Mouse (Mus musculus) gastrocnemius, postnatal 25 days (tissue): Measurements from ENCODE around the gene Gm49661. TPM values are rescaled to one million over a fixed set of nuclear protein-coding genes. Genes with fewer than 3 reads are reported as not detected.
A peak's percentile ranks its signal among the peaks of the same experiment; 100 is the strongest.

Experiments
- DNase-seq: peaks from one replicate; pipeline ENCODE4 v3.0.0; 2022
- microRNA-seq, 2 experiments: library from miRNA; unstranded; fragments of <30 nt; microRNA quantifications; one replicate each; pipeline ENCODE4 v1.2.0; 2021; ENCODE audit warnings: borderline replicate concordance in 2 of 2
- total RNA-seq, 2 experiments: library from RNA; stranded (reverse); gene quantifications; 1 replicate in 1 of 2; 2 replicates in 1 of 2; pipeline ENCODE4 v1.2.3; 2021

The Gm49661 gene
- total RNA-seq, 2 experiments from 2014 or later, result not detected

DNA sequence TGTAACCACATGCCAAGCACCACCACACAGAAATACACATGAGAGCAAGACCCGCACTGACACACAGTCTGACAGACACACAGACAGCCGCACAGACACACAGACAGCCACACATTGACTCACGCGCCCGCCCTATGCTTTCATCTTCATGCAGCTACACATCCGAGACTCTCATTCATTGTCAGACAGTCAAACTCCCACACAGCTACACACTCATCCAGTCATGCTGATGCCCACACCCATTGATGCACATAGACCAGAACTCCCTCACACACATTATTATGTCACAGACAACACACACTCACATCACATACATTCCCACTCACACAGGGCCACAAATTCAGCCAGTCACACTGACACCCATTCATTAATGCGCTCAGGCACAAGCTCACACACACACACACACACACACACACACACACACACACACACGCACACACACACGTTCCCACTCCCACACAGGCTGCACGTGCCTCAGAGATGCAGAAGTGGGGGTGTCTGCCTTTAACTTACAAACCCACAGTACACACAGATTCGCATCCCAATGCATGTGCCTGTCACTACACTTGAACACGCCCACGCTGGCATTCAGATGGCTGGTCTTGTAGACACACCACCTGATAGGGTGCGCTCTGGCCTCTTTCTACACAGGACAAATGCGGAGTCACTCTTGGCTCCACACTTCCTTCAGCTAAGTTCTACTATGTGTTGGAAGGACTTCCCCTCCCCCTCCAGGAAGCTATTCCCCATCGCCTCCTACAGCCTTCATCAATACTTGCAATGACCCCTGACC is 35.3 kb downstream of the Gm49661 start:
- no peak for DNase-seq

DNA sequence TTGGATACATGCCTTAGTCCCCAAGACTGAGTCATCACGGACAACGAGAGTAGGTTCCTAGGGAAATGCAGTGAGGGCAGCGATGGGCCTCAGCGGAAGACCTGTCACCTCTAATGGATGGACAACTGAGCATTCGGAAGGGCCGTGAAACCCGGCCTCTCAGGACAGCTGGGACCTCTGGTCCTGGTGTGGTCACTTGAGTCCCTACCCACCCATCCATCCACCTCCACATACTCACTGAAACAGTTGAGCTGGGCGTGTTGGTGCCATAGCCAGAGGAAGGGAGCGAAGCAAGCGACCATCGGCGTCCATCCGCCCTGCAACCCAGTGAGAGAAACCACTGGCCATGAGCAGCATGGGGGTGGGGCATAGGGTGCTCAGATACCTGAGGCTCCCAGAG is 38.7 kb downstream of the Gm49661 start:
- DNase-seq, result no peak

DNA sequence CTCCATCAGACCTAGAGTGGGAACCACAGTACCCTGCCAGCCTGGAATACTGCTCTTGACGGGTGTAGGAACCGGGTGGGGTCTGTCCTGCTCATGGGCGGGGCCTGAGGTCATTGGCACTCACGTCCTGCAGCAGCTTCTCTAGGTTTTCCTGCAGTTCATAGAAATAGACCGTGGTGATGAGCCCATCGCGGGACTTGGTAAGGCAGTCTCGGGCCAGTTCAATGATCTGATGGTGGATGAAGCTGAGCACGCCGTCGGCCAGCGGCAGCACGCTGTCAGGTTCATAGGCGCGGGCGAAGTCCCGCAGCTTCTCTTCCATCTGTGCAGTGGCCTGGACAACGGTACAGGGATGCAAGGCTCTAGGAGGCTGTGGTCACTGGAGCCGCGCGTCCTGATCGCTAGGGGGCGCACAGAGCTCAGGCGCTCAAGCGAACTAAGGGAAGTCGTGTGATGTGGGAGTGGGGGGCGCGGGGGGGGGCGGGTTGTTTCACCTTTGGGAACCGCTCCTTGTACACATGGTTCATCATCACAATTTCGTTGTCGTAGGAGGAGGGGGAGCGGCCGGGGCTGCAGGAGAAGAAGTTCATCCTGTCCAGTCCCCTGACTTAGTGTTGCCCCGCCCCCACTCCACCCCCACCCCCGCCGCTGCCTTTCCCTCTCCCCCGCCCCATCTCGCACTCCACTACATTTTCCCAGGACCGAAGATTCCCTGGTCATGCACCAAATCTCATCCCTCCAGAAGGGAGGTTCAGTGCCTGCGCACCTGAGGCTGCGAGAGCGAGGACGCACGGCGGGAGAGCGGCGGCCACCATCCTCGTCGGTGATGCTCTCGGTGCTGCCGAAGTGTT is 40.6 kb downstream of the Gm49661 start:
- DNase-seq, result peak; percentile 39

DNA sequence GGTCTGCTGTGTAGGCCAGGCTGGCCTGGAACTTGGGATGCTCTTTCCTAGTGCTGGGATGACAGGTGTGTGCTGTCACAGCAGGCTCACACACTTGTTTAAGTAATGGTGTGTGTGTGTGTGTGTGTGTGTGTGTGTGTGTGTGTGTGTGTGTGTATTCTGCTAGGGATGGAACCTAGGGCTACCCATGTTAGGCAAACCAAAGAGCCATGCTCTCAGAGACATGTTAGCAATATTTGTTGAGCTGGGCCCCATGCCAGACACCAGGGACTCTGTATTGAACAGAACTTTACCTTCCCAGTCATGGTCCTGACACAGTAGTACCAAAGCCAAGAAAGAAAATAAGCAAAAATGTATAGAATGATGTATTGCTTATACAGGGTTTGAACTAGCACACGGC is 41.7 kb downstream of the Gm49661 start:
- DNase-seq, result no peak

DNA sequence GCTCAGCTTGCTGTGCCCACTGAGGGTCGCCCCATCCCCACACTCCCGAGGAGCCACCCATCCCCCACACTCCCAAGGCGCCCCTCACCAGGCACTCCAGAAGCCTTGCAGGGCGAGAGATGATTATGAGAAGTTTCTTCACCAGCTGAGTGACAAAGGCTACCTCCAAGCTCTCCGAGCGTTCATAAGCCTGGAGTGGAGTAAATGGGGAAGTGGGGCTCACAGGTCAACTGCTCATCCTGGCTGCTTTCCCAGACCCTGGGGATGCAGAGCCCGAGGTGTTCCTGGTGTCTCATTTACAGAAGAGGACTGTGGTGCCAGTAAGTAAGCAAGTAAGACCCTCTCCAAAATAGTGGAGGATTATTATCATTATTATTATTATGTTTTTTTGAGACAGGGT is 43.7 kb downstream of the Gm49661 start:
- DNase-seq, result no peak

DNA sequence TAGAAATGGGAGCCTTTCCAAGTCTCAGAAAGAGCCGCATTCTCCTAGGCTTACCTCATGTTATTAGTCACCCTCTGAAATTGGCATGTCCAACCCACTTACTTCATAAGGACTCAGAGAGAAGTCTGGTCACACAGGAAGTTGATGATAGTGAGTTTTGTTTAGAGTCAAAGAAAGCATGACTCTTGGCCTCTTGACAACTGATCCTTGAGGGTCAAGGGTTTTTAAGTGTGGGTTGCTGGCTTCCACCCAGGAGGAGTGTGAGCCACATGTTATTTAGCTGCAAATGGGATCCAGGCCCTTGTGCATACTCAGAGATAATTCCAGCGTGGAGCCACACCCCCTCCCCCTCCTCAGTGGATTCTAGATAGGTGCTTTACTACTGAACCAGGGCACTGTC is 47.6 kb downstream of the Gm49661 start:
- no peak for DNase-seq

DNA sequence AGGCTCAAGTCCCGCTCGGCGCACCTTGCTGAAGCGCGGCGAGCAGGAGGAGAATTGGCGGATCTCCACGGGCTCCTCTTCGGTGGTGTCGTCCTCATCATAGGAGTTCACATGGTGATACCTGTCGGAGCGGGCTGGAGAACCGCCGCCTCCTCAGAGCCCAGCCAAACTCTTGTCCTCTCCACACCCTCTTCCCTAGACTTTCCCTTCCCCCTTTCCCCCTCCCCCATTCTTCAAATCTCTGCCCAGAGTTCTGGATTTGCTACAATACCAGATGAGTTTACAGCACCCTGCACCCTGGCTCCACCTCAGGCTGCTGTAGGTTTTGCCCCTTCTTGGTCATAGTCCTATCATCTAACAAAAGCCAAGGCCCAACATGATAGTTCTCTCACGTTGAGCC is 50.6 kb downstream of the Gm49661 start:
- no peak for DNase-seq

DNA sequence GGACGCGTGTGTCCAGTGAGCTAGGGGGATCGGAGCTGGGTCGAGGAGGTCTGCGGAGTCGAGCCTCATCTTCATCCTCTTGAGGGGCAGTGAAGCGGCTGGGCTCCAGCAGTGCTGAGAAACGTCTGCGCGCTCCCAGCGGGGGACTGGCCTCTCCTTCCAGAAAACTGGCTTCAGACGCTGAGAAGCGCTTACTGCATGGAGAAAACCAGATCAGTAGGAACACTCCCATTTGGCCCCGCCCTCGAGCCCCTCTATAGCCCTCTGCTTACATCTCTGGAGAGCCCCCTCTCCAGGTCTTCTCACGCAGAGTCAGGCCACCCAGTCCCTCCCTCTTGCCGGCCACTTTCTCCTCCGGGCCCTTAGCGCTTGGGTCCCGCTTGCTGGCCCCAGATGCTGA is 51.5 kb downstream of the Gm49661 start:
- no peak for DNase-seq

Small RNA genes lying within 50 kb of the gene (microRNA-seq; reads per million reads assigned to microRNA genes)
- gene Gm24197, result 0 reads per million in 2 experiments

Other genes starting within 250 kb of the Gm49661 start
- under 1 TPM; 0.54 to 0.67 TPM for gene G430095P16Rik, start 246.4 kb downstream of the Gm49661 start, total RNA-seq
- 100 to 1,000 TPM; 447 to 529 TPM for gene Nfix, start 169.1 kb downstream of the Gm49661 start, total RNA-seq
- gene Dand5, start 146.6 kb downstream of the Gm49661 start, total RNA-seq, result 1 to 10 TPM; 9.5 to 9.6 TPM
- gene Gadd45gip1, start 137.9 kb downstream of the Gm49661 start, total RNA-seq, result 10 to 100 TPM; 20.5 to 22.6 TPM
- gene Rad23a, start 128.8 kb downstream of the Gm49661 start, total RNA-seq, result 100 to 1,000 TPM; 134 TPM
- gene Calr, start 122.5 kb downstream of the Gm49661 start, total RNA-seq, result 100 to 1,000 TPM; 178 to 214 TPM
- gene Farsa, start 112.4 kb downstream of the Gm49661 start, total RNA-seq, result 10 to 100 TPM; 21.2 to 24.2 TPM
- gene Syce2, start 97.3 kb downstream of the Gm49661 start, total RNA-seq, result 1 to 10 TPM in 1 of 2 experiments, under 1 TPM in 1; 0.95 to 1.2 TPM
- gene Gcdh, start 75.5 kb downstream of the Gm49661 start, total RNA-seq, result 10 to 100 TPM; 34.7 to 34.8 TPM
- not detected for gene Klf1, start 67.5 kb downstream of the Gm49661 start, total RNA-seq
- gene Dnase2a, start 60.9 kb downstream of the Gm49661 start, total RNA-seq, result 1 to 10 TPM; 4.5 to 5.7 TPM
- gene Mast1, start 32.1 kb downstream of the Gm49661 start, total RNA-seq, result not detected
- gene Rtbdn, start 22.4 kb downstream of the Gm49661 start, total RNA-seq, result not detected
- 100 to 1,000 TPM; 192 to 200 TPM for gene Prdx2, start 154 bp upstream of the Gm49661 start, total RNA-seq
- 10 to 100 TPM; 22.2 to 24.7 TPM for gene Rnaseh2a, start 334 bp upstream of the Gm49661 start, total RNA-seq
- 1 to 10 TPM; 5.1 to 6.9 TPM for gene Junb, start 9.3 kb upstream of the Gm49661 start, total RNA-seq
- 1 to 10 TPM; 1.1 to 1.3 TPM for gene Hook2, start 21.2 kb upstream of the Gm49661 start, total RNA-seq
- gene Best2, start 45.1 kb upstream of the Gm49661 start, total RNA-seq, result not detected
- gene Asna1, start 55.8 kb upstream of the Gm49661 start, total RNA-seq, result 10 to 100 TPM; 45.6 to 48.2 TPM
- gene Trir, start 57.4 kb upstream of the Gm49661 start, total RNA-seq, result 10 to 100 TPM; 66.5 to 69.4 TPM
- 10 to 100 TPM; 23.5 to 27.9 TPM for gene Tnpo2, start 67.5 kb upstream of the Gm49661 start, total RNA-seq
- gene Fbxw9, start 90.6 kb upstream of the Gm49661 start, total RNA-seq, result 1 to 10 TPM; 1.8 to 2.2 TPM
- gene Gm5741, start 98.5 kb upstream of the Gm49661 start, total RNA-seq, result not detected
- 10 to 100 TPM; 18.6 to 20.3 TPM for gene Dhps, start 102.3 kb upstream of the Gm49661 start, total RNA-seq
- 10 to 100 TPM; 39.8 to 43.1 TPM for gene Wdr83os, start 111.3 kb upstream of the Gm49661 start, total RNA-seq
- 10 to 100 TPM; 14.9 to 21.8 TPM for gene Wdr83, start 111.9 kb upstream of the Gm49661 start, total RNA-seq
- gene Man2b1, start 113.8 kb upstream of the Gm49661 start, total RNA-seq, result 10 to 100 TPM in 1 of 2 experiments, 1 to 10 TPM in 1; 7.3 to 12.6 TPM
- 1 to 10 TPM in 1 of 2 experiments, under 1 TPM in 1; 1.00 to 1.4 TPM for gene Zfp791, start 153.7 kb upstream of the Gm49661 start, total RNA-seq
- gene Cks1brt, start 182.5 kb upstream of the Gm49661 start, total RNA-seq, result not detected